Mouse (Mus musculus): Measurements from ENCODE around the gene Nr1i3. TPM values are rescaled to one million over a fixed set of nuclear protein-coding genes. Genes with fewer than 3 reads are reported as not detected.

The Nr1i3 gene
- polyA plus RNA-seq, 1 experiment from 2014 or later: 0.34 TPM

GRCm38 (mm10) chr1:171232348-171232747 is 18.6 kb downstream of the Nr1i3 start:
- DNase-seq (no peak), ATAC-seq (ENCODE audit: low FRiP score, low TSS enrichment) (no peak)
- Histone ChIP-seq H3K36me3 (ENCODE audit: control insufficient read depth, insufficient read depth, low read length) (peaks cover 38% of the 10 kb centered on the region), H3K4me3 (replicated peaks; ENCODE audit: low read depth, low read length) (no peak overlapping the region), H3K27me3 (ENCODE audit: control insufficient read depth, insufficient read depth, low read length) (no peaks in the 10 kb centered on the region), H3K9me3 (ENCODE audit: control insufficient read depth, low read length) (no peaks in the 10 kb centered on the region), H3K9ac (replicated peaks; ENCODE audit: low read length) (no peak overlapping the region), H3K4me2 (ENCODE audit: low read length) (no peak overlapping the region), H3K27ac (replicated peaks; ENCODE audit: low read depth, low read length) (no peak overlapping the region), H3K4me1 (ENCODE audit: control insufficient read depth, insufficient read depth, low read length) (no peaks in the 10 kb centered on the region)
- 92% methylated on average over 5 of the region's 5 CpGs for WGBS

- peaks cover 45% of the 10 kb centered on the region for H3K36me3 ChIP-seq (ENCODE audit: control insufficient read depth, insufficient read depth, low read length)
- no peak overlapping the region for H3K4me3 ChIP-seq (replicated peaks; ENCODE audit: low read depth, low read length)
- no peaks in the 10 kb centered on the region for H3K27me3 ChIP-seq (ENCODE audit: control insufficient read depth, insufficient read depth, low read length)
- H3K9ac ChIP-seq (replicated peaks; ENCODE audit: low read length): no peak overlapping the region
- no peak overlapping the region for H3K27ac ChIP-seq (replicated peaks; ENCODE audit: low read depth, low read length)
- ATAC-seq (ENCODE audit: low FRiP score, low TSS enrichment) (no peak), DNase-seq (no peak)
- WGBS: 85% methylated on average over 12 of the region's 12 CpGs
- H3K4me1 ChIP-seq (ENCODE audit: control insufficient read depth, insufficient read depth, low read length): no peaks in the 10 kb centered on the region
- no peaks in the 10 kb centered on the region for H3K9me3 ChIP-seq (ENCODE audit: control insufficient read depth, low read length)
- no peak overlapping the region for H3K4me2 ChIP-seq (ENCODE audit: low read length)
These were observed 19.3 kb downstream of the Nr1i3 start for GRCm38 (mm10) chr1:171232800-171233730.

- no peaks in the 10 kb centered on the region for H3K27me3 ChIP-seq (ENCODE audit: control insufficient read depth, insufficient read depth, low read length)
- H3K9ac ChIP-seq (replicated peaks; ENCODE audit: low read length): no peak within 1 kb of the TSS
- no peak for ATAC-seq (ENCODE audit: low FRiP score, low TSS enrichment)
- no peaks in the 10 kb centered on the region for H3K4me1 ChIP-seq (ENCODE audit: control insufficient read depth, insufficient read depth, low read length)
- H3K27ac ChIP-seq (replicated peaks; ENCODE audit: low read depth, low read length): no peak within 1 kb of the TSS
- no peaks in the 10 kb centered on the region for H3K9me3 ChIP-seq (ENCODE audit: control insufficient read depth, low read length)
- no peak within 1 kb of the TSS for H3K4me2 ChIP-seq (ENCODE audit: low read length)
- peaks cover 55% of the 10 kb centered on the region for H3K36me3 ChIP-seq (ENCODE audit: control insufficient read depth, insufficient read depth, low read length)
- H3K4me3 ChIP-seq (replicated peaks; ENCODE audit: low read depth, low read length): no peak within 1 kb of the TSS
- 92% methylated on average over 14 of the region's 14 CpGs for WGBS
- DNase-seq: no peak
These were observed 20.4 kb downstream of the Nr1i3 start, which contains the start of gene Fcer1g for GRCm38 (mm10) chr1:171234126-171234525. Fcer1g (minus strand) TSS chr1:171234365.

GRCm38 (mm10) chr1:171234538-171234937 is 20.8 kb downstream of the Nr1i3 start:
- Histone ChIP-seq H3K9ac (replicated peaks; ENCODE audit: low read length) (no peak overlapping the region), H3K27ac (replicated peaks; ENCODE audit: low read depth, low read length) (no peak overlapping the region), H3K4me2 (ENCODE audit: low read length) (no peak overlapping the region), H3K4me1 (ENCODE audit: control insufficient read depth, insufficient read depth, low read length) (no peaks in the 10 kb centered on the region), H3K4me3 (replicated peaks; ENCODE audit: low read depth, low read length) (no peak overlapping the region), H3K36me3 (ENCODE audit: control insufficient read depth, insufficient read depth, low read length) (peaks cover 59% of the 10 kb centered on the region), H3K27me3 (ENCODE audit: control insufficient read depth, insufficient read depth, low read length) (no peaks in the 10 kb centered on the region), H3K9me3 (ENCODE audit: control insufficient read depth, low read length) (no peaks in the 10 kb centered on the region)
- DNase-seq (no peak), ATAC-seq (ENCODE audit: low FRiP score, low TSS enrichment) (no peak)
- 95% methylated on average over 4 of the region's 4 CpGs for WGBS

GRCm38 (mm10) chr1:171235791-171236190 is 22.0 kb downstream of the Nr1i3 start:
- no peaks in the 10 kb centered on the region for H3K9me3 ChIP-seq (ENCODE audit: control insufficient read depth, low read length)
- peaks cover 72% of the 10 kb centered on the region for H3K36me3 ChIP-seq (ENCODE audit: control insufficient read depth, insufficient read depth, low read length)
- H3K4me1 ChIP-seq (ENCODE audit: control insufficient read depth, insufficient read depth, low read length): no peaks in the 10 kb centered on the region
- H3K27me3 ChIP-seq (ENCODE audit: control insufficient read depth, insufficient read depth, low read length): no peaks in the 10 kb centered on the region
- H3K4me3 ChIP-seq (replicated peaks; ENCODE audit: low read depth, low read length): no peak overlapping the region
- H3K27ac ChIP-seq (replicated peaks; ENCODE audit: low read depth, low read length): no peak overlapping the region
- ATAC-seq (ENCODE audit: low FRiP score, low TSS enrichment) (no peak), DNase-seq (no peak)
- no peak overlapping the region for H3K4me2 ChIP-seq (ENCODE audit: low read length)
- no peak overlapping the region for H3K9ac ChIP-seq (replicated peaks; ENCODE audit: low read length)
- WGBS: 90% methylated on average over 4 of the region's 4 CpGs

- 88% methylated on average over 6 of the region's 6 CpGs for WGBS
- Histone ChIP-seq H3K9ac (replicated peaks; ENCODE audit: low read length) (no peak overlapping the region), H3K36me3 (ENCODE audit: control insufficient read depth, insufficient read depth, low read length) (peaks cover 88% of the 10 kb centered on the region), H3K9me3 (ENCODE audit: control insufficient read depth, low read length) (no peaks in the 10 kb centered on the region), H3K27ac (replicated peaks; ENCODE audit: low read depth, low read length) (no peak overlapping the region), H3K4me3 (replicated peaks; ENCODE audit: low read depth, low read length) (no peak overlapping the region), H3K27me3 (ENCODE audit: control insufficient read depth, insufficient read depth, low read length) (no peaks in the 10 kb centered on the region), H3K4me2 (ENCODE audit: low read length) (no peak overlapping the region), H3K4me1 (ENCODE audit: control insufficient read depth, insufficient read depth, low read length) (no peaks in the 10 kb centered on the region)
- DNase-seq (no peak), ATAC-seq (ENCODE audit: low FRiP score, low TSS enrichment) (no peak)
These were observed 23.7 kb downstream of the Nr1i3 start for GRCm38 (mm10) chr1:171237438-171237837.

- H3K4me2 ChIP-seq (ENCODE audit: low read length): no peak overlapping the region
- peaks cover 98% of the 10 kb centered on the region for H3K36me3 ChIP-seq (ENCODE audit: control insufficient read depth, insufficient read depth, low read length)
- no peaks in the 10 kb centered on the region for H3K27me3 ChIP-seq (ENCODE audit: control insufficient read depth, insufficient read depth, low read length)
- H3K4me1 ChIP-seq (ENCODE audit: control insufficient read depth, insufficient read depth, low read length): no peaks in the 10 kb centered on the region
- WGBS: 73% methylated on average over 14 of the region's 14 CpGs
- H3K9ac ChIP-seq (replicated peaks; ENCODE audit: low read length): no peak overlapping the region
- no peaks in the 10 kb centered on the region for H3K9me3 ChIP-seq (ENCODE audit: control insufficient read depth, low read length)
- ATAC-seq (ENCODE audit: low FRiP score, low TSS enrichment) (no peak), DNase-seq (peak; percentile 69)
- H3K27ac ChIP-seq (replicated peaks; ENCODE audit: low read depth, low read length): no peak overlapping the region
- no peak overlapping the region for H3K4me3 ChIP-seq (replicated peaks; ENCODE audit: low read depth, low read length)
These were observed 24.7 kb downstream of the Nr1i3 start for GRCm38 (mm10) chr1:171238463-171238862.

- H3K4me3 ChIP-seq (replicated peaks; ENCODE audit: low read depth, low read length): no peak overlapping the region
- H3K36me3 ChIP-seq (ENCODE audit: control insufficient read depth, insufficient read depth, low read length): peaks cover 96% of the 10 kb centered on the region
- no peak overlapping the region for H3K27ac ChIP-seq (replicated peaks; ENCODE audit: low read depth, low read length)
- H3K4me2 ChIP-seq (ENCODE audit: low read length): no peak overlapping the region
- H3K4me1 ChIP-seq (ENCODE audit: control insufficient read depth, insufficient read depth, low read length): no peaks in the 10 kb centered on the region
- no peaks in the 10 kb centered on the region for H3K27me3 ChIP-seq (ENCODE audit: control insufficient read depth, insufficient read depth, low read length)
- ATAC-seq (ENCODE audit: low FRiP score, low TSS enrichment): no peak
- no peak overlapping the region for H3K9ac ChIP-seq (replicated peaks; ENCODE audit: low read length)
- H3K9me3 ChIP-seq (ENCODE audit: control insufficient read depth, low read length): no peaks in the 10 kb centered on the region
- no peak for DNase-seq
- 82% methylated on average over 15 of the region's 15 CpGs for WGBS
These were observed 26.4 kb downstream of the Nr1i3 start for GRCm38 (mm10) chr1:171239992-171240744.
